In the genomic region with DNA sequence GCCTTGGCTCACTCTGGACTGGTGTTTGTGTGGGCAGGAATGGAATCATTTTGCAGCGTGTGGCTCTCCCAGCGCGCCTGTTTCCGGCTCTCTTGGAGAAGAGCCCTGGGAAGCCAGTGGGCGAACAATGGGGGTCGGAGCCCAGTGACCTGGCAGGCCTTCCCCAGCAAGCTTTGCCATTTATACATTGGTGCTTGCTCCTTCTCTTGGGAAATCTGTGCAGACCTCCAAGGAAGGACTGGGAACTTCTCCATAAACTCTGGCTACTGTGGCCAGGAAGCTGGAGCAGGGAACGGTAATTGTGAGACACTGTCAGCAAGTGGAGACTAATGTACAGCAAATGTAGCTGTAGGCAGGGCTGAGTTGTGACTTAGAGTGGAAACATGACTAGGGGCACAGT, we compare ENCODE assay signal across 9 mouse cellular contexts.
DNase-seq lines count a peak whose midpoint lies in the region; ATAC-seq lines count a peak whose summit lies in the region.
"Had no signal": no experiment of that assay in that cellular context is flagged by ENCODE, and none has a peak within 500 bp of the region (broad histone marks: within the 10 kb centered on the region; RNA-seq: fewer than 3 reads in every experiment).

No protein-coding gene starts in this region.

- no peaks in the 10 kb centered on the region for H3K9me3 ChIP-seq in forebrain, embryonic 10.5 days
- no peaks in the 10 kb centered on the region for H3K9me3 ChIP-seq in forebrain, embryonic 16.5 days (ENCODE audit: control insufficient read depth, low read length)
- no peaks in the 10 kb centered on the region for H3K9me3 ChIP-seq in midbrain, embryonic 16.5 days (replicated peaks; ENCODE audit: control insufficient read depth, low read length, poor library complexity, severe bottlenecking)
- H3K9me3 ChIP-seq: liver, embryonic 13.5 days had no signal

- H3K27me3 ChIP-seq in forebrain, embryonic 10.5 days (ENCODE audit: poor library complexity, severe bottlenecking) = no peaks in the 10 kb centered on the region
- no peaks in the 10 kb centered on the region for H3K27me3 ChIP-seq in forebrain, embryonic 16.5 days (replicated peaks; ENCODE audit: control insufficient read depth, insufficient read depth, low read length)
- no peaks in the 10 kb centered on the region for H3K27me3 ChIP-seq in midbrain, embryonic 16.5 days (ENCODE audit: control insufficient read depth, insufficient read depth, low read depth, low read length)
- H3K27me3 ChIP-seq: liver, embryonic 13.5 days had no signal

- H3K4me2 ChIP-seq in forebrain, embryonic 16.5 days (ENCODE audit: low read length) = no peak overlapping the region
- no peak overlapping the region for H3K4me2 ChIP-seq in midbrain, embryonic 16.5 days (ENCODE audit: low read length)
- H3K4me2 ChIP-seq: liver, embryonic 13.5 days had no signal

- no peak overlapping the region for H3K9ac ChIP-seq in forebrain, embryonic 16.5 days (replicated peaks; ENCODE audit: low read depth, low read length)
- no peak overlapping the region for H3K9ac ChIP-seq in midbrain, embryonic 16.5 days (ENCODE audit: low read depth, low read length)
- H3K9ac ChIP-seq: liver, embryonic 13.5 days had no signal

- H3K4me1 ChIP-seq in forebrain, embryonic 10.5 days = peaks cover 17% of the 10 kb centered on the region
- peaks cover 6% of the 10 kb centered on the region; the same call in 1 of the 2 replicates for H3K4me1 ChIP-seq in forebrain, embryonic 16.5 days (replicated peaks; ENCODE audit: control insufficient read depth, insufficient read depth, low read length)
- no peaks in the 10 kb centered on the region for H3K4me1 ChIP-seq in midbrain, embryonic 16.5 days (ENCODE audit: control insufficient read depth, insufficient read depth, low read length)
- H3K4me1 ChIP-seq: liver, embryonic 13.5 days had no signal

- H3K27ac ChIP-seq in forebrain, embryonic 10.5 days = peak overlapping the region; percentile 77
- no peak overlapping the region for H3K27ac ChIP-seq in forebrain, embryonic 16.5 days (ENCODE audit: low read length)
- H3K27ac ChIP-seq in midbrain, embryonic 16.5 days (ENCODE audit: low read length) = peak overlapping the region; percentile 24; the same call in 1 of the 2 replicates
- H3K27ac ChIP-seq: liver, embryonic 13.5 days had no signal

- WGBS in forebrain, embryonic 10.5 days = 30% methylated on average over 7 of the region's 7 CpGs
- 38% methylated on average over 7 of the region's 7 CpGs for WGBS in forebrain, embryonic 16.5 days
- 41% methylated on average over 7 of the region's 7 CpGs for WGBS in midbrain, embryonic 16.5 days

- no peak overlapping the region for H3K4me3 ChIP-seq in forebrain, embryonic 10.5 days
- no peak overlapping the region for H3K4me3 ChIP-seq in forebrain, embryonic 16.5 days (replicated peaks; ENCODE audit: low read length)
- no peak overlapping the region for H3K4me3 ChIP-seq in midbrain, embryonic 16.5 days (ENCODE audit: low read depth, low read length)
- H3K4me3 ChIP-seq: liver, embryonic 13.5 days had no signal

- ATAC-seq in forebrain, embryonic 16.5 days = no peak
- no peak for ATAC-seq in midbrain, embryonic 16.5 days

- H3K36me3 ChIP-seq in forebrain, embryonic 10.5 days (replicated peaks) = peaks cover 23% of the 10 kb centered on the region
- no peaks in the 10 kb centered on the region; the same call in 1 of the 2 replicates for H3K36me3 ChIP-seq in forebrain, embryonic 16.5 days (ENCODE audit: control insufficient read depth, insufficient read depth)
- H3K36me3 ChIP-seq in midbrain, embryonic 16.5 days (ENCODE audit: control insufficient read depth, insufficient read depth, low read length) = no peaks in the 10 kb centered on the region
- H3K36me3 ChIP-seq: liver, embryonic 13.5 days had no signal

- DNase-seq in forebrain, embryonic 10.5 days (ENCODE audit: extremely low spot score, low spot score) = no peak
- DNase-seq in adipocyte (ENCODE audit: low spot score) = peak; percentile 40
- DNase-seq in heart, adult 8-10 months (ENCODE audit: low spot score) = peak; percentile 32
- peak; percentile 64 for DNase-seq in kidney, postnatal 10 days
- DNase-seq in spleen, postnatal 36 days (ENCODE audit: low spot score in 2 of 2) = no peak
- DNase-seq in thymus, postnatal 4 days = no peak
- DNase-seq: liver, embryonic 13.5 days had no signal

Comparison
In these comparisons a context has a peak if more than half of its experiments do, and no peak if none do; other contexts are left out.
1. DNase-seq: peak in adipocyte (single experiment), heart, adult 8-10 months (single experiment) and kidney, postnatal 10 days (single experiment); none in forebrain, embryonic 10.5 days (single experiment), spleen, postnatal 36 days (0 of 2) and thymus, postnatal 4 days (single experiment).